Mouse (Mus musculus) c-Kit-negative CD71-positive TER-119-positive erythroid progenitor cells, embryonic 14.5 days (primary cell): ENCODE data around the gene Map3k14.
"Not testable (repeated sequence)": the region's sequence is repeated elsewhere in the genome, so short reads cannot be mapped to it uniquely, and the experiment has no call there.

Experiments
- DNase-seq: peaks from one replicate; pipeline ENCODE4 v3.0.0-alpha.2; 2013; ENCODE audit warnings: low read depth, low spot score

The Map3k14 gene

DNA sequence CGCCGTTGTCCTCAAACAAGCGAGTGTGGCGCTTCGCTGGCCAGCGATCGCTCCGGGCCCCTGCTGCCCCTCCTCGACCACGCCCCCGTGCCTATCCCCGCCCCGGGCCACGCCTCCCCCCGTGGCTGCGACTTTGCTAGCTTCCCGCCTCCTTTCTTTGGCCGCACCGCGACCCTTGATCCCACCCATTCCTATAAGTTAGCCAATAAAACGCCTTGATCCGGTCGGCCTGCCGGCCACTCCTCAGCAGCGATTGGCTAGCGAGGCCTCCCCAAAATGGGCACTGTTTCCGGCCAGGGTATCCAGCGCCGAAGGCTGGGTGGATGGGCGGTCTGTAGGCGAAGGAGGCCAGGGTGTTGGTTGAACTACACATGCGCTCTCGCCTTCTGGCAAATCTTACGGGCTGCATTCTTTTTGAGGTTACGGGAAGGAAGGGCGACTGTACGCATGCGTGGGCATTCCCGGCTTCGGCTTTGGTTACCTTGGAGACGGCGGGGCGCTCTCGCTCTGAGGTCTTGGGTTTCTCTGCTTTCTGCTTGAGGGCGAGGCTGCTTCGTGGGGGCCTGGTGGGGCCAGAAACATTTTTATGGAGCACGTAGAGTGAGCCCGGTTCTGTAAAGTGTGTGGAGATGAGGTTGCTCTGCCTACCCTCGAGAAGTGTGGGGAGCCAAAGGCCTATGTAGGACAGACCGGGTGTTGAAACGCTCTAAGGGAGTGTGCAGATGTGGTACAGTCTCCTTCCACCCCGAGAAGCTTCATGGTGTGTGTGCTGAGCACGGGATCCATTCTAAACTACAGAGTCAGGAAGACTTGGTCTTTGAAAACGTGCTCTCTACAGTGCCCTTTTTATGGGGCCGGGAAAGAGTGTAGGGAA, at the start of gene Map3k14:
TSS of gene Map3k14 (minus strand) at position 127 of the 874 bp plus-strand sequence.
- DNase-seq: peak; percentile 80

DNA sequence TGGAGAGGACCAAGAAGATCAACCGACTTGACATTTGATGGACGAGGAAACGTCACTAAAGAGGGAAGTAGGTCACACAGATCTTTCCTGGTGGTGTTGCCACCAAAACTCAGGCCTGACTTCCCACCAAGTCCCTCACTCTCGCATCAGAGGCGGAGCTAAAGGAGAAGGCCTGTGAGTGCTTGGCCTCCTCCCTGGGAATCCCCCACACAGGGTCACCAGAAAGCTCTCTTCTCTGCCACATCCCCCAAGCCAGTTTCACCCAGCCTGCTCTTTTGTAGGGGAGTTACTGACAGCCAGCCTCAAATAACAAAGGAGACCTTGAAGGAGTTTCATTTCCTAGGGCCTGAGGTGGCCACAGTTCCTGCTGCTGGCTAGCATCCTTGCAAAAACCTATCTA, 48.1 kb upstream of the Map3k14 start:
- DNase-seq: no peak

DNA sequence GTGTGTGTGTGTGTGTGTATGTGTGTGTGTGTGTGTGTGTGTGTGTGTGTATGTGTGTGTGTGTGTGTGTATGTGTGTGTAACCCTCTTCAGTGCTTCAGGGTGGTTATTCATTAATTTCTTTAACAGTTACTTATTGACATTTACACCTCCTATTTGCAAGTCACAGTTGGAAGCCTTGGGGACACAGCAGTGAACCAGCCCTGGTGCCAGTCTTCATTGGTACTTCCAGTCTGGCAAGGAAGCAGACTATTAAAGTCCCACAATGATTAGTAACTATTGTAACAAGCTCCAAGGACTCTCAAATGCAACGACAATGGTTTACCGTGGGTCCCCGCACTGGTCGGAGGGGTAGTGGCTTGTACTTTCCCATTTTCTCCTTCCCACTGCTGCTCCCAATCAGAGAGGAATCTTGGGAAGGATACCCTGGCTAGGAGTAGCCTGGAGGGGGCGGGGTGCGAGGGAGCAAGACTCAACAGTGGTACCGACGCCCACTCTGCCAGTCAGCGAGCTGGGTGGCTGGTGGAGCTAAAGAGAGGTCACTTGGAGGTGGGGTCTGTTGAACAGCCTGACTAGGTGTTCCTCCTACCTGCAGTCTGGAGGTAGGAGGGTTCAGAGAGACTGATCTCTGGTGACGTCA, 47.6 kb upstream of the Map3k14 start:
- no peak for DNase-seq

DNA sequence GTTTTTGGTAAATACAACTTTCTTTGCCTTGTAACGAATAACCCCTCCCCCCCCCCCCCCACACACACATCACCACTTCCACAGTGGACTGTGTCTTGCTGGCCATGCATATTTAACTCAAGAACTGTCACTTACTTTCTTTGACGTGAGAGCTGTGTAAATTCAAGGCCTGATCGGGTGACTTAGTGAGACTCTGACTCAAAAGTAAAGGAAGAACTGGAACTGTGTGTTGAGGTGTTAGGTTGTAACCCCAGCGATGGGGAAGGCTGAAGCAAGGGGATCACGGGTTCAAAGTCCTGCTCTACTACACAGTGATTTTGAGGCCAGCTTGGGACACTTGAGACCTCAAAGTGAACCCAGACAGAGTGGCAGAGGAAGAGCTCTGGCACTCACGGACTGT, 46.3 kb upstream of the Map3k14 start:
- DNase-seq: no peak

DNA sequence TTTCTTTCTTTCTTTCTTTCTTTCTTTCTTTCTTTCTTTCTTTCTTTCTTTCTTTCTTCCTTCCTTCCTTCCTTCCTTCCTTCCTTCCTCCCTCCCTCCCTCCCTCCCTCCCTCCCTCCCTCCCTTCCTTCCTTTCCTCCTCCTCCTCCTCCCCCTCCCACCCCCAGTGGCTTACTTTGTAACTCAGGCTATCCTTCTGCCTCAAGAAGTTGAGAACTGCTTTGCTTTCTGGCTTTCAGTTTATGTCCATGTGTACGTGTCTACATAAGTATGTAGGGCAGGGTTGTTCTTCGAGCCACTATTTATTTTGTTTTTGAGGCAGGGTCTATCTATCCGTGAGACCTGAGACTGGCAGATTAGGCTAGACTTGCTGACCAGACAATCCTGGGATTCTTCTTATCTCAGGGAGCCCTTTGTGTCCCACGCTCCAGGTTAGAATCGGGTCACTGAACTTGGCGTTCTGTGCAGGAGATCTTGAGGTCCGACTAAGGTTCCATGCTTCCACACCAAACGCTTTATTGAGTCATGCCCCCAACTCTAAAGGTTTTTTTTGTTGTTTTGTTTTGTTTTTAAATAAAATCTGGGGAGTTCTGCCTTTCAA, 45.5 kb upstream of the Map3k14 start:
- DNase-seq: no peak

DNA sequence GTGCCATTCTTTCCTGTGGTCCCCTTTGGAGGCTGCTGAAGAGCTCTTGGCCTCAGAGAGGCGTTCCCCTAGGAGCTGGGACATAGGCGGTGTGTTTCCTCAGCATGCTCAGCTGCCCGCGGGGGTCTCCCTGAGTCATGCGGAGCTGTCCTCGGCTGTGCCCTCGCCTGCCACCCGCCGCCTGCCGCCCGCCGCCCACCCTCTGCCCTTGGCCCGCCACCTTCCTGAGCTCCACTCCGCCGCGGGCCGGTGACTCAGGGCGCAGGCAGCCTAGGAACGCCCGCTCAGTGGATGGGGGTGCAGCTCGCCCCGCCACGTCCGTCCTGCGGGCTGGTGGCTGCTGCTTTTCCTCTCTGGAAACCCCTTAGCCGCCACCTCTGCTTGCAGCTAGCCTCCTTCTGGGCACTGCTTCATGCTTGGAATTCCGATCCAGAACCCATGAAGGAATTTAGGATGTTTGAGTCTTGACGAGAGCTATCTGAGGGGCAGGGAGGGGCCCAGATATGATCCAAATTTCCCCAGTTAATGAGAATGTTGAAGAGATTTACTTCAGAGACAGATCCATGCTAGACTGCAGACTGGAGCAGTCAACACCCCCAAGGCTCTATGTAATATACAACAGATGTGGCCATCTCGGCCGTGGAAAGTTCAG, 44.8 kb upstream of the Map3k14 start:
- DNase-seq: no peak

DNA sequence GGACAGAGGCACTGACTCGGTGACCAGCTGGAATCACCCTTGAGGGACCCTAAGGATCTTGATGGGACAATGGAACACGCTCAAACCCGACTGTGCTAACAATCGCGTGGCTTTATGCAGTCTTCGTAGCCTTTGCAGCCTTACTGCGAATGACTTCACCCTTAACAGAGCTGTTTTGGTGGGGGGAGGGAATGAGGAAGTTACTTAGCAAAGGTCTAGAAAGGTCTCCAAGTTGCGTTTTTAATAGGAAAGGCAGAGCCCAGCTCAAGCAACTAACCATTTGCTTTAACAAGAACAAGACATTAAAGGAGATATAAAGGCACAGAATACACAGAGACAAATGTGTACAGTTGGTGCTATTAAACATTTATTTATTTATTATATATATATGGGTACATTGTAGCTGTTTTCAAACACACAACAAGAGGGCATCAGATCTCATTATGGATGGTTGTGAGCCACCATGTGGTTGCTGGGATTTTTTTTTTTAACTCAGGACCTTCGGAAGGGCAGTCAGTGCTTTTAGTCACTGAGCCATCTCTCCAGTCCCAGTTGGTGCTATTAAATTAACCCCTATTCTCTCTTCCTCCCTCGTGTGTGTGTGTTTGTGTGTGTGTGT, 42.8 kb upstream of the Map3k14 start:
- DNase-seq: no peak

DNA sequence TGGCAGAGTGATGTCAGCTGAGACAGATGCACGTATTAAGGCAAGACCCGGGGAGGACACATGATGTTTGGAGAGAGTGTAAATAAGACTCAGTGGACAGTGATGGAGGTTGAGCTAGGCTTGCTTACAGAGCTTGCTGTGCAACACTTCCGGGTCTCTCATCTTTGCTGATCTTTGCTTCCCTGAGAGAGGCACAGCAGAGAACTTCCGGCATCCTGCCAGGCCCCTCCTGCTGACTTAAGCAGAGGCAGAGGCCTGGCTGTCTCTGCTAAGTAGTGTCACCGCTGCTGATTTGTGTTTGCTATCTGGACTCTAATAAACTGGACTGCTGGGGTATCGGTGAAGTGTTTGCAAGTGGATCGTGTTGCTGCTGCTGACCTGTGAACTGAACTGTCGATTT, 40.6 kb upstream of the Map3k14 start:
- no peak for DNase-seq

DNA sequence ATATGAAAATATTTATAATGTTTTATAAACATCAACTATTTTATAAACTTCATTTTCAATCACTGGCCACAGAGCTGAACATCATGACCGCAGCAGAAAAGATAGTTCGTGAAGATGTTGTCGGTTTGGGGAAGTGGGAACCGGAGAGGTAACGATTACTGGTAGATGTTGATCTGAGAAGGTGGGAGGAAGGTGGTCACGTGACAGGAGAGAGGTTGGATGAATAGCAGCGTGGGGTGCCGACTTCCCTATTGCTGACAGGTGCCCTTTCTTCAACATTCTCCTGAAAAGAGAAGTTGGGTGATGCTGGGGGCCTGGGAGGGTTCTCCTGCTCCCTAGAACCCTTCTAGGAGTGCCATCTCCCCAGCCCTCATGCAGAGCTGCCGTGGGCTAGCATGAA, 37.3 kb upstream of the Map3k14 start:
- no peak for DNase-seq

DNA sequence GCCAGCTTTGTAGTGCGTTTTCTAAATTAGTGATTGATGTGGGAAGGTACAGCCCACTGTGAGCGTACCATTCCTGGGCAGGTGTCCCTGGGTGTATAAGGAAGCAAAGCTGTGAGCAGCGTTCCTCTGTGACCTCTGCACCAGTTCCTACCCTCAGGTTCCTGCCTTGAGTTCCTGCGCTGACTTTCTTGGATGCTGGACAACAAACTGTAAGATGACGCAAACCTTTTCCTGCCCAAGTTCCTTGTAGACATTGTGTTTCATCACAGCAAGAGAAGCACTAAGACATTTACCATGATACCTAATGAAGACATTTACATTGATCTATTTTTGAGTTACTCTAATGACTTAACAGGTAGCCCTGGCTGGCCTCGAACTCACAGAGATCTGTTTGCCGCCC, 27.5 kb upstream of the Map3k14 start:
- no peak for DNase-seq

DNA sequence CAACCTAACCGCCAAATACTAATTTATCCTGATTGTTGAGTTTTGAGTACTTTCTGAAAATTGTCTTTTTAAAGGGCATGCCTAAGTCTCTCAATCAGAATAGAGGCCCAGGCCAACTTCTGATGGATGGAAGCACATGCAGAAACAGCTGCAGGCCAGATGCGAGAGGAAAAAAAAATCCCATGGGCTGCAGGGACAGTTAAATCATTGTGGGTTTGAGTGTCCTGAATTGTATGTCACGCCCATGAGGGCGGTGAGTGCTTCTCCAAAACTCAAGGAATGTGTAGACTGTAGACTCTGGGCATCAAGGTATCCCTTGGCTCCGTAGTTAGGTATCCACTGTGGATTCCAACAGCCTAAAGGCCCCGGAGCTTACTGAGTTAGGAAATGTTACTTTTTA, 26.8 kb upstream of the Map3k14 start:
- DNase-seq: no peak

DNA sequence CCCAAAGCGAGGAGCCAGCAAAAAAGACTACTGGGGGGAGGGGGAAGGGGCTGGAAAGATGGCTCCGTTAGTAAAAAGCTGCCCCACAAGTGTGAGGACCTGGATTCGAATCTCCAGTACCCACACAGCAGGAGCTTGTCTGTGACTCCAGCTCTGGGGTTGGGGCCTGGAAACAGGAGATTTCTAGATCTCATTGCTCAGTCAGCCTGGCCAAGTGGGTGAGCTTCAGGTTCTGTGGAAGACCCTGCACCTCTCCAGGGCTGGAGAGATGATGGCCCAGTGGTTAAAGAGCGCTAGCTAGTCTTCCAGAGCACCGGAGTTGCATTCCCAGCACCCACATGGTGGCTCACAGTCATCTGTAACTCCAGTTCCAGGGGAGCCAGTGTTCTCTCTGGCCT, 25.6 kb upstream of the Map3k14 start:
- no peak for DNase-seq

DNA sequence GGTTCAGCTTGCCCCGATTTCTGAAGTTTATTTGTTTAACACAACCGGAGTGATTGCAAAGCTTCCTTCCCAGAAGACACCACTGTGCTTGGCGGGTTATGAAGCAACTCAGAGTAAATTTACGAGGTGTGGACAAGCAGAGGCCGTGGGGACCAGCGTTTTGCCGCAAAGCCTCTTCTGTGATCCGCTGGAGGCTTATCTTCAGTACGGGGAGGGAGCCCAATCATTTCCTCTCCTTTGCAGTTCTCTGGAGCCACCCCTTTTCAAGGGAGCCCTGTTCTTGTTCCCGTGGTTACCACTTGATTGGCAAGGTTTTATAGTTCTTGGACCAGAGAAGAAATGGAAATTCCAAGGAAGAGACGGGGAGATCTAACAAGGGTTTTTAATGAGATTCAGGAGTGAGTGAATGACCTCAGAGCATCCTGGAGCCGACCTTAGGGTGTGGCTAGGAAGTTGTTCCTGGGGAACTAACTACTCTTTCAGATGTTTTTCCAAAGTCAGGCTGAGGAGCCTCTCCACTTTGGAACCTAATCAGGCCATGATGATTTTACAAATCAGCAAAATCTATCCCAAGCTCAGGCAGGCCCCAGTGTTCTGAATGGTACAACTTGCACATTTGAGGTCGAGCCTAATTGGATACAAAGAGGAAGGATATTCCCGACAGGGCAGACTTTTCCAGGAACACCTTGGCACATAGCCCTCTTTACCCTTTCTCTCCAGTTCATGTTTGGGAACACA, 25.0 kb upstream of the Map3k14 start:
- DNase-seq: no peak

DNA sequence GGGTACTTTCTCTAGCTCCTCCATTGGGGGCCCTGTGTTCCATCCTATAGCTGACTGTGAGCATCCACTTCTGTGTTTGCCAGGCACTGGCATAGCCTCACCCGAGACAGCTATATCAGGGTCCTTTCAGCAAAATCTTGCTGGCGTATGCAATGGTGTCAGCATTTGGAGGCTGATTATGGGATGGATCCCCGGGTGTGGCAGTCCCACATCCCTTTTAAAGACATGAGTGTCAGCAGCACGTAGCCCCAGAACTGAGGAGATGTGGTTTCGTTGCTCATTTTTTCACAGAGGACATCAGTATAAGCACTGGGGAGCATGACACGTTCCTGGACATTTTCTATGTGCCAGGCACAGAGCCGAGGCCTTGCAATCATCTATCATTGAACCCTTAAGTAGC, 23.6 kb upstream of the Map3k14 start:
- DNase-seq: not testable (repeated sequence)

DNA sequence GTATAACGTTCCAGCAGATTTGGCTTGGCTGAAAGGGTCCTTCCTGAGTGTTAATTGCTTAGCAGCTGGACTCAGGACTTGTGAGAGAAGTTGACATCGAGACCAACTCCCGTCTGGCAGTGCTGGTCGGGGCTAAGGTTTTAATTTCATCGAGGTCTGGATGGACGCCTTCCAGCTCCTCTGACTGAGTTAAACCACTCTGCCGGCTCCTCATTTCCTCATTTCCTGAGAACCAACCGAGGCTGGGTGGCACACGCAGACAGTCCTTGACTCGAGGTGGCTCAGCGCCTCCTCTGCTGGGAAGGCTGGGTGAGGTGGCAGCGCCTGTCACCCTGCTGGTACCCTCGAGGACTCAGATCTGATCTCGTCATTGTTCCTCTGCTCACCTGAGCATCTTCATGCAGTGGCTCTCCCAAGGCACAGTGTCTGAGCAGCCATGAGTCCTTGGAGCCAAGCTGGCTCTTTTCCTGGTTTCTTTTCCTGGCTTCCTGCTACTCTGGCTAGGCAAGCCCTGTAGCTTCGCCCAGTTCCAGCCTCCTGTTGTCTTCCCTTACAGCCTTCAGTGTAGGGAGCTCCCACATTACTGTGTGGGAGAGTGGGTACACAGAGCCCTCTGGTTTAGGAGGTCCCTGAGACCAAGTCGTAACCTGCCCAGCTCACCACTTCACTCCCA, 21.2 kb upstream of the Map3k14 start:
- no peak for DNase-seq

DNA sequence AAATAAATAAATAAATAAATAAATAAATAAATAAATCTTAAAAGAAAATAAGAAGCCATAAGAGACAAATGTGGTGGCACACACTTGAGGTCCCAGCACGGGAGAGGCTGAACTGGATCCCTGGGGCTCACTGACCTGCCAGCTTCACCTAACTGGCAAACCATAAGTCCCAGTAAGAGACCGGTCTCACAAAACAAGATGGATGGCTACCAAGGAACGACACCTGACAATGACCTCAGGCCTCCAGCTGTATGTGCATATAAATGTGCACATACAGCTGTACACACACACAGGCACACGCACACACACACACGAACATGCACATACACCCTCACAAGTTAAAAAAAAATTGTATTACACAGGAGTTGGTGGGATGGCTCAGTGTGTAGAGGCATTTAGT, 19.6 kb upstream of the Map3k14 start:
- DNase-seq: no peak

DNA sequence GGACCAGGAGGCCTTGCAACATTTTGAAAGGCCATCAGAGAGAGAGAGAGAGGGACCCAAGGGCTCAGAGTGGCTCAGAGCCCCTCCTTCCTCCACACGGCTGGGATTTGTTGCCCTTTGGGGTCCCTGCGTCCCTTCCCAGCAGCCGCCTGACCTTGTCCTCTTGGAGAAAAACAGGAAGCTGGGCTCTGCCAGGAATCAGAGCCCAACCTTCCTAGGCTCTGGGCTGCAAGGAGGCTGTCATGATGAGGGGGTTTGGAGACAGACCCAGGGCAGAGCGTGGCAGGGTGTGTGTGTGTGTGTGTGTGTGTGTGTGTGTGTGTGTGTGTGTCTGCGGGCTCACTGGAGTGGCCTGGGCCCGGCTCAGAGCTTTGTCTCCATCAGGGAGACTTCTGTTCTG, 18.7 kb upstream of the Map3k14 start:
- no peak for DNase-seq

DNA sequence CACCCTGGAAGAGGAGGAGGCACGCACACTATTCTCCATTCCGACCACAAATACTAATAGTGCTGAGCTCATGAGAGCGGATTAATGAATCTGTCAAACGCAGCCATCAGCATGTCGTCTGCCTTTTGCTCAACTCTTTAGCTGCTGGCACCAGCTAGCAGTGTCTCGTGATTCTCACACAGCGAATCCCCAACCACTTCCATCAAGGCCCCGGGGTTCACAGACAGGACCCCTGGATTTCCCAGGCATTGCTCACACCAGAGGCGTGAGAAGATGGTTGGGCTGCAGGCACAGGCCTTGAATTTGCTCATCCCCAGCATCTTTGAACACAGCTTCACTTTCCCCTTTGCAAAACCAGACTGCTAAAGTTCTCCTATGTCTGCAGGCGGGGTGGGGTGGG, 18.0 kb upstream of the Map3k14 start:
- no peak for DNase-seq

DNA sequence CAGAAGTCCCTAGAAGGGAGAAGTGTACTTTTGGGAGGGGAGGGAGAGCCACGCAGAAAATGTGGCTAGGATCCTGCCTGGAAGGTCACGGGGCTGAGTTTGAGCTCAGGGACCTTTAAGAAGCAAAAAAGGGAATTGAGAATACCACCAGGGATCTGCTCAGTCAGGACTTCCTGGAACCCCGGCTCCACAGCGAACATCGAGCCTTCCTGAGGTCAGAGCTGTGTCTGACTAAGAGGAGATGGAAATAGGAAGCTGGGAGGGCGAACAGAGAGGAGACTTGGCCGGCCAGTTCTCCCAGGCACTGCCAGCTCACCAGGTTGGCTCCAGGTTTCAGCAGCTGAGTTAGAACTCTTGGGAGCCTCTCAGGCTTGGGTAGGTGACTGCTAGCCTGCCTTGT, 14.5 kb upstream of the Map3k14 start:
- DNase-seq: no peak

DNA sequence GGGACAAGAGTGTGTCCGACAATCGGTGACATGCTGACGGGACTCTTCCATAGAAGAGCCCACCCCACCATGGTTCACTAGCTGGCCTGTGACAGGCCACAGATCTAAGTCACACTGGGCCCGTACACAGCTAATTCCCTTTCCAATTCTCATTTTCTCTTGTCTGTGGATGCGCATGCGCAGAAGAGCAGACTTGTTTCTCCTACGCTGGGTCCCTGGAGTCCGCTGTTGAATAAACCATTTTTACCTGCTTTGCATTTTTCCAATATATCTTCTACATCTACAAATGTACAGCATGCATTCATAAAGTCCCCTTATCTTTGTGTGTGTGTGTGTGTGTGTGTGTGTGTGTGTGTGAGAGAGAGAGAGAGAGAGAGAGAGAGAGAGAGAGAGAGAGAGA, 9.2 kb upstream of the Map3k14 start:
- DNase-seq: no peak

DNA sequence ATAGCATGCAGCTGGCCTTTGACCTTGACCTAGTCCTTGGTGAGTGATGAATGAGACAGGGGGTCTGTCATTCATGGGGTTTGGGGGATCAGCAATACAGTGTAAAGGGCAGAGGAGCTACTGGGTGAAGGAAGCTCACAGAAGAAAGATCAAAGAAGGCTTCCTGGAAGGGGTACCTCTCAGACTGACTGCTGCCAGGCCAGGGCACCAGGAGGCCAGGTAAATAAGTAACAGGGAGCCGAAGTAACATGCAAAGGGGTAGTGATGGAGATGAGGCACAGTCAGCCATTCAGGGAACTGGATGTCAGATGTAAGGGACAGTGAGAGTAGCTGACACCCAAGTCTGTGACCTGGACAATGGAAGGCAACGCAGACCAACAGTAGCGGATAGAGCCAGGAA, 5.6 kb upstream of the Map3k14 start:
- no peak for DNase-seq
